Mouse (Mus musculus) ovary, adult 10 weeks (tissue): ENCODE results near the gene Prr5. TPM values are rescaled to one million over a fixed set of nuclear protein-coding genes. Genes with fewer than 3 reads are reported as not detected.

Source experiments
- polyA plus RNA-seq: library from polyadenylated mRNA; stranded (reverse); fragments of 350-450 nt; fragmentation: Illumina TruSeq; extraction: RNeasy Lipid Tissue Mini Kit (QIAGEN cat#74804); gene quantifications from one replicate; pipeline ENCODE4 v1.2.3, GENCODE M21; 2014

Gene Prr5
- polyA plus RNA-seq: 0.34 TPM

GRCm38 (mm10) chr15:84668938-84669747 lies at the start of gene Prr5:
TSS of gene Prr5 (plus strand) at chr15:84669620.

GRCm38 (mm10) chr15:84719791-84720190 lies 50.4 kb downstream of the Prr5 start, which contains the start of gene Arhgap8:
TSS of gene Arhgap8 (plus strand) at chr15:84720052.

Other genes starting within 250 kb of the Prr5 start
- 0.66 TPM for gene Shisal1, start 222.5 kb upstream of the Prr5 start, polyA plus RNA-seq
- gene Rtl6, start 111.8 kb upstream of the Prr5 start, polyA plus RNA-seq: 1.5 TPM
- not detected for gene Arhgap8, start 50.4 kb downstream of the Prr5 start, polyA plus RNA-seq
- gene Phf21b, start 186.4 kb downstream of the Prr5 start, polyA plus RNA-seq: not detected